Mouse (Mus musculus): ENCODE measurements around the gene Arhgef1. TPM values are rescaled to one million over a fixed set of nuclear protein-coding genes. Genes with fewer than 3 reads are reported as not detected.
A peak's percentile ranks its signal among the peaks of the same experiment; 100 is the strongest.
"Not testable (repeated sequence)": the region's sequence is repeated elsewhere in the genome, so short reads cannot be mapped to it uniquely, and the experiment has no call there.

Gene Arhgef1
- polyA plus RNA-seq, 1 experiment from 2014 or later = 64.0 TPM

DNA sequence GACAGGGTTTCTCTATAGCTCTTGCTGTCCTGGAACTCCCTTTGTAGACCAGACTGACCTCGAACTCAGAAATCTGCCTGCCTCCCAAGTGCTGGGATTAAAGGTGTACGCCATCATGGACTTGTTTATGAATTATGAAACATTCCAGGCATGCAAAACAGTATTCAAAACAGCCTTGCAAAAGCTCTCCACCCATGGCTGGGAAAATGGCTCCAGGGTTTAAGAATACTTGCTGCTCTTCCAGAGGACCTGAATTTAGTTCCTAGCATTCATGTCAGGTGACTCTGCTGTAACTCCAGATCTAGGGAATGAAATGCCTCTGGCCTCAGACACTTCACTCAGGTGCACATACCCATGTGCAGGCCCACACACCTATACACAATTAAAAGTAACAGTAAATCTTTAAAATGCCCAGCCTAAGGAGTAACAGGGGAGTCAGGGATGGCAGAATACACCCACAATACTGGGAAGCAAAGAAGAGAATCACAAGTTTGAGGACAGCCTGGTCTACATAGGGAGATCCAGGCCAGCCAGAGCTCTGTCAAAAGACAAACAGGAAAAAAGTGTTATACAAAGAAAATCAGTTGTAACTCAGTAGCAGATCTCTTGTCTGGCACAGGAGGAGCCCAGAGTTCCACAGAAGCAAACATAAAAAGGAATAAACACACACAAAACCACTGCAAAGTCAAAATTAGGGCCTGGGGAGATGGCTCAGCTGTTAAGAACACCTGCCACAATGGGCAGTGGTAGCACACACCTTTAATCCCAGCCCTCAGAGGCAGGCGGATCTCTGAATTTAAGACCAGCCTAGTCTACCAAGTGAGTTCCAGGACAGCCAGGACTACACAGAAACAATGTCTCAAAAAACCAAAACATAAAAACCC, 11.2 kb upstream of the Arhgef1 start:
- ATAC-seq (ENCODE audit: extremely low read depth, insufficient number of reproducible peaks, low FRiP score, low TSS enrichment) = no peak
- 68% methylated on average over 3 of the region's 3 CpGs for WGBS
- Histone ChIP-seq H3K4me1 (peaks cover 14% of the 10 kb centered on the region), H3K27me3 (replicated peaks) (no peaks in the 10 kb centered on the region), H3K27ac (replicated peaks) (no peak overlapping the region), H3K36me3 (peaks cover 52% of the 10 kb centered on the region), H3K9me3 (no peaks in the 10 kb centered on the region), H3K4me3 (no peak overlapping the region), H3K4me2 (no peak overlapping the region), H3K9ac (no peak overlapping the region)

DNA sequence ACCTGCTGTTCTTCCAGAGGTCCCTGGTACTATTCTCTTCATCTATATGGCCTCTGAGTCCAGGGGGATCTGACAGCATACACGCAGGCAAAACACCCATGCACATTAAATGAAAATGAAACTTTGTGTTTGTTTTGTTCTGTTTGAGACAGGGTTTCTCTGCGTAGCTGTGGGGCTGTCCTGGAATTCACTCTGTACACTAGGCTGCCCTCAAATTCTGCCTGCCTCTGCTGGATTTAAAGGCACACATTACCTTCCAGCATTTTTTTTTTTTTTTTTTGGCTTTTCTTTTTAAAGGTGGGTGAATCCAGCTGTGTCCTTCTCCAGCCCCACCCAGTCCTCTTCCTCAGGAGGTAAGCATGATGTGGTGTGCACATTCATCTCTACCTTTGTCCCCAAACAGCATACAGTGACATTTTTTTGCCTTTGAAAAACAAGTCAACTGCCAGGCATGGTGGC, 10.6 kb upstream of the Arhgef1 start:
- H3K27me3 ChIP-seq (replicated peaks) = no peaks in the 10 kb centered on the region
- peaks cover 45% of the 10 kb centered on the region for H3K36me3 ChIP-seq
- H3K4me1 ChIP-seq = peaks cover 7% of the 10 kb centered on the region
- H3K9ac ChIP-seq = no peak overlapping the region
- no peak overlapping the region for H3K4me2 ChIP-seq
- no peaks in the 10 kb centered on the region for H3K9me3 ChIP-seq
- ATAC-seq (ENCODE audit: extremely low read depth, insufficient number of reproducible peaks, low FRiP score, low TSS enrichment) = no peak
- no peak overlapping the region for H3K27ac ChIP-seq (replicated peaks)
- 70% methylated on average over 2 of the region's 2 CpGs for WGBS
- H3K4me3 ChIP-seq = no peak overlapping the region

DNA sequence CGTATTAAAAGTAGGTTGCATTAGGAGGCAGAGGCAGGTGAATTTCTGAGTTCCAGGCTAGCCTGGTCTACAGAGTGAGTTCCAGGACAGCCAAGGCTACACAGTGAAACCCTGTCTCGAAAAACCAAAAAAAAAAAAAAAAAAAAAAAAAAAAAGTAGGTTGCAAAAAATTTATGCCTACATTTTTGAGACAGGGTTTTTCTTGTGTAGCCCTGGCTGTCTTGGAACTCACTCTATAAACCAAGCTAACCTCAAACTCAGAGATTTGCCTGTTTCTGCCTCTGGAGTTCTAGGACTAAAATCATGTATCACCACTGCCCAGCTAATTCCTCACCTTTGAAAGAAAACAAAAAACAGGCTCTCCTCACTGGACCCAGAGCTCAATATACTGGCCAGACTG, 7.0 kb upstream of the Arhgef1 start:
- H3K9me3 ChIP-seq; ATAC-seq (ENCODE audit: extremely low read depth, insufficient number of reproducible peaks, low FRiP score, low TSS enrichment); H3K4me2 ChIP-seq; H3K4me1 ChIP-seq; H3K9ac ChIP-seq; H3K27me3 ChIP-seq (replicated peaks); H3K4me3 ChIP-seq; H3K27ac ChIP-seq (replicated peaks): not testable (repeated sequence)
- peaks cover 11% of the 10 kb centered on the region for H3K36me3 ChIP-seq
- WGBS = 83% methylated on average over 2 of the region's 2 CpGs

DNA sequence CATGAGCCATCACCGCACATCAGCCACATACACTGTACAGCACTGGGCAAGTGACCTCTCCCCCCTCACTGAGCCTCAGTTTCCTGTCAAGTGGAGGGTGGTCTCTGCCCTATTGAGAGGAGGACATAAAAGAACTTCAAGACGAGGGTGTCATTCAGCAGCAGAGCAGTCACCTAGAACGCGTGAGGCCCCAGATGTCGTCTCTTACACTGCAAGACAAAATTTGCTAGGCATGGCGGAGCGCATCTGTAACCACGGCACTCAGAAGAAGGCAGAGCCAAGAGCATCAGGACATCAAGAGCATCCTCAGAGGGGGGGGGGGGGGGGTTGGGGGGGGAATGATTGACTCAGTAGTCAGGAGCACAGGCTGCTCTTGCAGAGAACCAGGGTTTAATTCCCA, 6.4 kb upstream of the Arhgef1 start:
- no peaks in the 10 kb centered on the region for H3K9me3 ChIP-seq
- H3K27ac ChIP-seq (replicated peaks) = no peak overlapping the region
- no peak overlapping the region for H3K9ac ChIP-seq
- no peaks in the 10 kb centered on the region for H3K27me3 ChIP-seq (replicated peaks)
- H3K36me3 ChIP-seq = peaks cover 6% of the 10 kb centered on the region
- no peak overlapping the region for H3K4me3 ChIP-seq
- H3K4me2 ChIP-seq = no peak overlapping the region
- WGBS = 81% methylated on average over 8 of the region's 8 CpGs
- no peak for ATAC-seq (ENCODE audit: extremely low read depth, insufficient number of reproducible peaks, low FRiP score, low TSS enrichment)
- H3K4me1 ChIP-seq = no peaks in the 10 kb centered on the region

DNA sequence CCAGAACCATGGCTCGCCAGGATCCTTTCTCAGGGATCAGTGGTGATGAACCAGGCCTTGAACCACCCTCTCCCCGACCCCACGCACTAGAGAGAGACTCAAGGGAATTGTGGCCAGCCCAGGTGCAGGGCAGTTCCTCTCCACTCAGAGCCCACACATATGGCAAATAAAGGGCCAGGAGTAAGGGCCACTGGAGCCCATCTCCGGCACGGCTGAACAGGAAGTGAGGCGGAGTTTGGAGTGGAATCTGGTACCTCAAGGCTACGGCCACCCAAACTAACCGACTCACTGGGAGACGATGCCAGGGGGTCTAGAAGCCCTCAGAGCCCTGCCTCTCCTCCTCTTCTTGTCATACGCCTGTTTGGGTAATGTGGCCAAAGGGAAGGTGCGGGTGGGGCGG, 5.5 kb upstream of the Arhgef1 start, which contains the start of gene Cd79a:
Gene Cd79a, plus strand, starts transcription at position 158 of the 400 bp plus-strand sequence.
- ATAC-seq (ENCODE audit: extremely low read depth, insufficient number of reproducible peaks, low FRiP score, low TSS enrichment) = no peak
- 63% methylated on average over 12 of the region's 12 CpGs for WGBS

DNA sequence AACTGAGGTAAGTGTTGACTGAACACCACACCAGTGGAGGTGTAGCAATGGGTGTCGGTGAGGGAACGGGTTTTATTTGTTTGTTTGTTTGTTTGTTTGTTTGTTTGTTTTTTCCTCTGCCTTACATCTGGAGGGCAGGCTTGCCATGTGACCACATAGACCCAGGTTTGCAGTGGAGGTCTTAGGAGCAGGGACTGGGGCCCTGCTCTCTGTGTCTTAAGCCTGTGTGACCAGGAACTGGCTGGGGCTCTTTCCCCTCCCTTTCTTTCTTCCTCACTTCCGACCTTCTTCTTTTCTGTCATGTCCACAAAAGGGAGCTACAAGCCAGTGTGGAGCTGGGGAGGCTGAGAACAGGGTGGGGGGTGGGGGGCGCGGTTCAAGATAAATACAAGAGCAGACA, 4.8 kb upstream of the Arhgef1 start:
- Histone ChIP-seq H3K27ac (replicated peaks) (no peak overlapping the region), H3K9me3 (no peaks in the 10 kb centered on the region), H3K27me3 (replicated peaks) (no peaks in the 10 kb centered on the region), H3K36me3 (no peaks in the 10 kb centered on the region), H3K9ac (no peak overlapping the region), H3K4me3 (no peak overlapping the region), H3K4me2 (no peak overlapping the region), H3K4me1 (peaks cover 11% of the 10 kb centered on the region)
- no peak for ATAC-seq (ENCODE audit: extremely low read depth, insufficient number of reproducible peaks, low FRiP score, low TSS enrichment)
- WGBS = 68% methylated on average over 5 of the region's 5 CpGs

More for the DNA sequence above, 5.5 kb upstream of the Arhgef1 start, which contains the start of gene Cd79a:
- Histone ChIP-seq H3K27ac (replicated peaks) (no peak within 1 kb of the TSS), H3K4me3 (no peak within 1 kb of the TSS), H3K9ac (no peak within 1 kb of the TSS), H3K27me3 (replicated peaks) (no peaks in the 10 kb centered on the region), H3K4me2 (no peak within 1 kb of the TSS), H3K4me1 (peaks cover 6% of the 10 kb centered on the region), H3K36me3 (0 out of 2 replicates have a peak, but pooled peaks cover 3% of the 10 kb centered on the region), H3K9me3 (no peaks in the 10 kb centered on the region)

DNA sequence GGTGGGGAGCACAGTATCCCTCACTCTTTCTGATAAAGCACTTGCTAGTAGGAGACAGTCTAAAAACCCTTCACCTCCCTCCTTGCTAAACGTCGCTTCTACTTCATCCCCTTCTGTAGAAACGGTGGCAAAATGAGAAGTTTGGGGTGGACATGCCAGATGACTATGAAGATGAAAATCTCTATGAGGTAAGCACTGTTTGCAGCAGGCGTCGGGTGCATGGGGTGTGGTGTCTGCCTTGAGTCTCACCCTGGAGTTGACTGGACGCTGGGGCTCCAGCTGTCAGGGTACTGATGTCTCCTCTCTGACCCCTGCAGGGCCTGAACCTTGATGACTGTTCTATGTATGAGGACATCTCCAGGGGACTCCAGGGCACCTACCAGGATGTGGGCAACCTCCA, 1.6 kb upstream of the Arhgef1 start:
- no peak for ATAC-seq (ENCODE audit: extremely low read depth, insufficient number of reproducible peaks, low FRiP score, low TSS enrichment)
- no peak overlapping the region for H3K27ac ChIP-seq (replicated peaks)
- no peak overlapping the region for H3K9ac ChIP-seq
- H3K4me2 ChIP-seq = no peak overlapping the region
- WGBS = 67% methylated on average over 6 of the region's 6 CpGs
- H3K36me3 ChIP-seq = no peaks in the 10 kb centered on the region
- no peak overlapping the region for H3K4me3 ChIP-seq
- no peaks in the 10 kb centered on the region for H3K27me3 ChIP-seq (replicated peaks)
- peaks cover 30% of the 10 kb centered on the region for H3K4me1 ChIP-seq
- no peaks in the 10 kb centered on the region for H3K9me3 ChIP-seq

DNA sequence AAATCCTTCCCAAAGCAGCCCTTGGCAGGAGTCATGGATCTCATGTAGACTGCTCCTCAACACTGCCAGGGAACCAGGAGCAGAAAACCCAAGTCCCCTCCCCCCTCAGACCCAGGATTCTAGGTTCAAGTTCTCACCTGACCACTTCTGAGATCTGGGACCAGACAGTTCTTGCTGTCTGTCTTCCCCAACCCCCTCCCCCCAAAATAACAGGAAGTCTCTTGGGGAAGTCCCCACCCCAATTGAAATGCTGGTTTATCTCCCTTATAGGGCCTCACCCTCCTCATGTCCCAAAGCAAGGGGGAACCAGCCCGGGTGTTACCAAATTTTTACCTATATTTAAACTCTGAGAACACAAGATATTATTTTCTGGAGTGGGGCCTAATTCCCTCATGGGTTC, 870 bp upstream of the Arhgef1 start:
- H3K4me3 ChIP-seq = peak overlapping the region; percentile 84
- 56% methylated on average over 1 of the region's 1 CpGs for WGBS

DNA sequence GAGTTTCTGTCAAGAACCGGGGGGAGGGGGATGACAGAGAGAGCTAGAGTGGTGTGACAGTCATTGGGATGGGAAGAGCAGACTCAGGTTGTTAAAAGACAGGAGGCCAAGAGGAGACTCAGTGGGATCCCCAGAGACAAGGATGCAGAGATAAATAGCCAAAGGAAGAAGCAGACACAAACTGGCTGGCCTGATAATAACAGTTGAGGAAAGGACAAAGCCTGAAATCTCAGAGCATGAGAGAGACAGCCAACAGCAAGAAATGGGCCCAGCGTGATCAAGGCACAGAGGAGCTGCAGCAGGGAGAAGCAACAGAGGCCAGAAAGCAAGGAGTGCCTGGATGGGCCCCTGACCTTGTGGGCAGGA, 465 bp upstream of the Arhgef1 start:
- peak overlapping the region; percentile 92 for H3K27ac ChIP-seq (replicated peaks)
- peak overlapping the region; percentile 81 for H3K4me2 ChIP-seq
- no peaks in the 10 kb centered on the region for H3K27me3 ChIP-seq (replicated peaks)
- H3K36me3 ChIP-seq = peaks cover under 1% of the 10 kb centered on the region; the same call in 1 of the 2 replicates
- WGBS = 33% methylated on average over 2 of the region's 2 CpGs
- ATAC-seq (ENCODE audit: extremely low read depth, insufficient number of reproducible peaks, low FRiP score, low TSS enrichment) = no peak
- peak overlapping the region; percentile 93 for H3K9ac ChIP-seq
- no peaks in the 10 kb centered on the region for H3K9me3 ChIP-seq
- H3K4me1 ChIP-seq = peaks cover 42% of the 10 kb centered on the region
- peak overlapping the region; percentile 84 for H3K4me3 ChIP-seq

More for the DNA sequence above, 870 bp upstream of the Arhgef1 start:
- H3K9ac ChIP-seq = peak overlapping the region; percentile 93
- no peaks in the 10 kb centered on the region for H3K9me3 ChIP-seq
- no peaks in the 10 kb centered on the region for H3K36me3 ChIP-seq
- ATAC-seq (ENCODE audit: extremely low read depth, insufficient number of reproducible peaks, low FRiP score, low TSS enrichment) = no peak
- no peaks in the 10 kb centered on the region for H3K27me3 ChIP-seq (replicated peaks)
- H3K4me1 ChIP-seq = peaks cover 38% of the 10 kb centered on the region
- peak overlapping the region; percentile 92 for H3K27ac ChIP-seq (replicated peaks)
- peak overlapping the region; percentile 81 for H3K4me2 ChIP-seq

DNA sequence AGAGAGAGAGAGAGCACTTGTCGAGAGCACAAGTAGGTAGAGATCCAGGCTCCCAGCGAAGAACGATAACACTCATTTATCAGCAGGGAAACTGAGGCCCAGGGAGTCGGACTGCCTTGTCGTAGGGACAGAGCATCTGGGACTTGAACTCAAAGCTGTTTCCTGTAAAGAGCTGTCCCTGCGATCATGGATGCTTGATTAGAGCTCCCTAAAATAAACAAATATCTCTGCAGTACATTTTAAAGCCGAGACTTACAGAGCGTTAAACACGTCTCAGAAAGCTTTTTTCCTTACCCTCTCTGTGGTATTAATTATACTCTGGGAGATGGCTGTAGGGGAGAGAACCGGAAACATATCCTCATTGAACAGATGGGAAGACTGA, 723 bp downstream of the Arhgef1 start:
- no peak for ATAC-seq (ENCODE audit: extremely low read depth, insufficient number of reproducible peaks, low FRiP score, low TSS enrichment)
- Histone ChIP-seq H3K4me2 (peak overlapping the region; percentile 81), H3K9me3 (no peaks in the 10 kb centered on the region), H3K27me3 (replicated peaks) (no peaks in the 10 kb centered on the region), H3K4me3 (peak overlapping the region; percentile 84), H3K4me1 (peaks cover 47% of the 10 kb centered on the region), H3K36me3 (peaks cover 12% of the 10 kb centered on the region), H3K9ac (peak overlapping the region; percentile 93), H3K27ac (replicated peaks) (peak overlapping the region; percentile 92)
- WGBS = 23% methylated on average over 10 of the region's 10 CpGs

DNA sequence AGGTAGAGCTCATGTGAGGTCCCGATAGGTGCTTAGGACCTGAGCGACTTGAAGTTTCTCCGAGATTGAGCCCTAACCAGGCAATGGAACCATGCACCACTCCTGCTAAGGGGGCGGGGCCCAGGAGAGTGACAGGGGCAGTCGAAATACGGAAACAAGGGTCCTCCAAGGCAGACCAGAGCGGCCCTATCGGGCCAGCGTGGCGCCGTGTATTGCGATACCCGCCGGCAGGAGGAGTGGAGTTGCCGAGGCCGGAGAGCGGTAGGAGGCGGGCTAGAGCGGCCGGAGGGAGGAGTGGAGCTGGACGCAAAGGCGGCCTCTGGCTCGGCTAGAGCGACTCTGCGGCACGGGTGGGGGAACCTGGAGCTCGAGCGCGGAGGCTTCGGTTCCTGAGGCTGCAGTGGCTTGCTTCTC, 1.4 kb downstream of the Arhgef1 start:
- H3K36me3 ChIP-seq = peaks cover 18% of the 10 kb centered on the region
- H3K4me1 ChIP-seq = peaks cover 47% of the 10 kb centered on the region
- H3K27ac ChIP-seq (replicated peaks) = peak overlapping the region; percentile 92
- WGBS = under 1% methylated on average over 30 of the region's 30 CpGs
- no peaks in the 10 kb centered on the region for H3K27me3 ChIP-seq (replicated peaks)
- H3K9ac ChIP-seq = peak overlapping the region; percentile 93
- ATAC-seq (ENCODE audit: extremely low read depth, insufficient number of reproducible peaks, low FRiP score, low TSS enrichment) = peak; percentile 96
- H3K4me2 ChIP-seq = peak overlapping the region; percentile 81
- peak overlapping the region; percentile 84 for H3K4me3 ChIP-seq
- H3K9me3 ChIP-seq = no peaks in the 10 kb centered on the region

DNA sequence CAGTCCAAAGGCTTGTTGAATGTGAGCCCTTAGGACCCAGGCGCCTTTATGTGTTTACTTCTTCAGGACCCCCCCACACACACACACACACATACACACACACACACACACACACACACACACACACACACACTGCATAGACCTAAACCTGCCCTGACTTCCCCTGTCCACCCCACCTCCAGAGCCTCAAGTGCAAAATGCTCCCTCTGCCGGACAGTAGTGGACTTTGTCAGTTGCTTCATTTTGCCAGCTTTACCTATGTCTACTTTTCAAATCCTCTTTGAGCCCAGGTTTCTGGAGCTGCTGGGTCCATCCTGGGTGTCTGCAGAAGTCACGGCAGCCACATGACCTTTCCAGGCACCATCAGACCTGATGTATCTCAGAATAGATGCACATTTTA, 2.2 kb downstream of the Arhgef1 start:
- Histone ChIP-seq H3K36me3 (peaks cover 26% of the 10 kb centered on the region), H3K27ac (replicated peaks) (peak overlapping the region; percentile 74; the same call in 1 of the 2 replicates), H3K9ac (peak overlapping the region; percentile 90), H3K4me2 (peak overlapping the region; percentile 81), H3K27me3 (replicated peaks) (no peaks in the 10 kb centered on the region), H3K4me3 (peak overlapping the region; percentile 84), H3K9me3 (no peaks in the 10 kb centered on the region), H3K4me1 (peaks cover 47% of the 10 kb centered on the region)
- 11% methylated on average over 3 of the region's 3 CpGs for WGBS
- ATAC-seq (ENCODE audit: extremely low read depth, insufficient number of reproducible peaks, low FRiP score, low TSS enrichment) = no peak
